16 mouse cellular contexts compared by ENCODE assay signal in genomic region chr17:71094438-71094837, GRCm38 (mm10).
DNase-seq lines count a peak whose midpoint lies in the region; ATAC-seq lines count a peak whose summit lies in the region.
"Had no signal": no experiment of that assay in that cellular context is flagged by ENCODE, and none has a peak within 500 bp of the region (broad histone marks: within the 10 kb centered on the region; RNA-seq: fewer than 3 reads in every experiment).

No protein-coding gene starts in this region.

- ATAC-seq in intestine, embryonic 16.5 days, result peak; percentile 72
- no peak for ATAC-seq in kidney, embryonic 16.5 days (ENCODE audit: low FRiP score, low TSS enrichment)
- ATAC-seq: forebrain, embryonic 13.5 days had no signal

- H3K9ac ChIP-seq in intestine, embryonic 16.5 days (ENCODE audit: low read depth, low read length), result no peak overlapping the region
- H3K9ac ChIP-seq in kidney, embryonic 16.5 days (replicated peaks; ENCODE audit: low read length), result no peak overlapping the region
- H3K9ac ChIP-seq: forebrain, embryonic 13.5 days; heart, embryonic 12.5 days; hindbrain, embryonic 14.5 days; limb, embryonic 13.5 days had no signal

- 70% methylated on average over 3 of the region's 3 CpGs for WGBS in intestine, embryonic 16.5 days
- WGBS in kidney, embryonic 16.5 days, result 52% methylated on average over 3 of the region's 3 CpGs

- intact Hi-C loops in heart, postnatal 25 days (cut with DNase I), result no loop called here

- H3K4me2 ChIP-seq in intestine, embryonic 16.5 days (ENCODE audit: low read depth, low read length), result no peak overlapping the region
- H3K4me2 ChIP-seq in kidney, embryonic 16.5 days (replicated peaks; ENCODE audit: low read depth, low read length), result no peak overlapping the region
- H3K4me2 ChIP-seq: forebrain, embryonic 13.5 days; heart, embryonic 12.5 days; hindbrain, embryonic 14.5 days; limb, embryonic 13.5 days had no signal

- H3K27me3 ChIP-seq in intestine, embryonic 16.5 days (replicated peaks; ENCODE audit: control insufficient read depth, insufficient read depth, low read length), result no peaks in the 10 kb centered on the region
- H3K27me3 ChIP-seq in kidney, embryonic 16.5 days (ENCODE audit: insufficient read depth, low read length), result no peaks in the 10 kb centered on the region
- H3K27me3 ChIP-seq: forebrain, embryonic 13.5 days; heart, embryonic 12.5 days; limb, embryonic 13.5 days had no signal

- H3K9me3 ChIP-seq in intestine, embryonic 16.5 days (ENCODE audit: control insufficient read depth, low read length), result no peaks in the 10 kb centered on the region
- H3K9me3 ChIP-seq in kidney, embryonic 16.5 days (ENCODE audit: low read length), result no peaks in the 10 kb centered on the region
- H3K9me3 ChIP-seq: forebrain, embryonic 13.5 days; heart, embryonic 12.5 days; limb, embryonic 13.5 days had no signal

- peaks cover 13% of the 10 kb centered on the region for H3K4me1 ChIP-seq in intestine, embryonic 16.5 days (ENCODE audit: control insufficient read depth, insufficient read depth, low read length)
- peaks cover 13% of the 10 kb centered on the region for H3K4me1 ChIP-seq in kidney, embryonic 16.5 days (ENCODE audit: insufficient read depth, low read length)
- H3K4me1 ChIP-seq: forebrain, embryonic 13.5 days had no signal

- DNase-seq in heart, adult 11 months, result peak; percentile 31
- no peak for DNase-seq in heart, postnatal 25 days (ENCODE audit: low spot score)
- DNase-seq in ES-CJ7 (ENCODE audit: low read depth, low spot score), result peak; percentile 16
- DNase-seq in frontal cortex, postnatal 14 days (ENCODE audit: low spot score in 2 of 2), result no peak
- DNase-seq in urinary bladder, adult 18-20 months (ENCODE audit: low spot score in 2 of 2), result no peak
- DNase-seq in cerebellum, adult 8-10 months, result no peak
- DNase-seq: cerebellum, adult 2 months; heart, postnatal 36 days; right cerebral cortex, postnatal 25 days; thymus, adult 2 months had no signal

- no peak overlapping the region for H3K4me3 ChIP-seq in intestine, embryonic 16.5 days (ENCODE audit: low read length)
- no peak overlapping the region for H3K4me3 ChIP-seq in kidney, embryonic 16.5 days (ENCODE audit: low read length)
- H3K4me3 ChIP-seq: forebrain, embryonic 13.5 days; heart, embryonic 12.5 days; limb, embryonic 13.5 days had no signal

- H3K36me3 ChIP-seq in intestine, embryonic 16.5 days (ENCODE audit: control insufficient read depth, insufficient read depth, low read length), result no peaks in the 10 kb centered on the region
- no peaks in the 10 kb centered on the region for H3K36me3 ChIP-seq in kidney, embryonic 16.5 days (ENCODE audit: insufficient read depth, low read length)
- H3K36me3 ChIP-seq: limb, embryonic 13.5 days had no signal

- H3K27ac ChIP-seq in intestine, embryonic 16.5 days (ENCODE audit: low read length), result peak overlapping the region; percentile 59; the same call in 1 of the 2 replicates
- peak overlapping the region; percentile 37; the same call in 1 of the 2 replicates for H3K27ac ChIP-seq in kidney, embryonic 16.5 days (ENCODE audit: low read length)
- H3K27ac ChIP-seq: forebrain, embryonic 13.5 days; hindbrain, embryonic 14.5 days; limb, embryonic 13.5 days had no signal

Comparison
In these comparisons a context has a peak if more than half of its experiments do, and no peak if none do; other contexts are left out.
1. DNase-seq: peak in heart, adult 11 months (single experiment) and ES-CJ7 (single experiment); none in heart, postnatal 25 days (single experiment), frontal cortex, postnatal 14 days (0 of 2), urinary bladder, adult 18-20 months (0 of 2) and cerebellum, adult 8-10 months (single experiment).